Mouse (Mus musculus): ENCODE results near the gene Hmmr. TPM values are rescaled to one million over a fixed set of nuclear protein-coding genes. Genes with fewer than 3 reads are reported as not detected.

Hmmr gene
- not detected in 2 replicates for polyA plus RNA-seq (2012; ENCODE audit: insufficient read depth, insufficient read length, missing spikeins)

- peak within 1 kb of the TSS; percentile 92 for H3K4me3 ChIP-seq (ENCODE audit: insufficient read depth, low read depth, low read length)
These were observed at the start of gene Hmmr, which contains the start of gene Nudcd2 for GRCm38 (mm10) chr11:40733339-40734174. Hmmr (minus strand) TSS chr11:40733422. Nudcd2 (plus strand) TSS chr11:40733667.

GRCm38 (mm10) chr11:40781857-40782256 lies 48.6 kb upstream of the Hmmr start:
- H3K27ac ChIP-seq (replicated peaks; ENCODE audit: low read depth, low read length), result no peak overlapping the region
- H3K4me1 ChIP-seq (ENCODE audit: control insufficient read depth, insufficient read depth, insufficient read length, low read length), result no peaks in the 10 kb centered on the region
- no peak overlapping the region for H3K4me3 ChIP-seq (ENCODE audit: insufficient read depth, low read depth, low read length)

More at GRCm38 (mm10) chr11:40733339-40734174, at the start of gene Hmmr, which contains the start of gene Nudcd2:
- peak within 1 kb of the TSS; percentile 51; the same call in 1 of the 2 replicates for H3K27ac ChIP-seq (replicated peaks; ENCODE audit: low read depth, low read length)
- H3K4me1 ChIP-seq (ENCODE audit: control insufficient read depth, insufficient read depth, insufficient read length, low read length), result no peaks in the 10 kb centered on the region

- H3K27ac ChIP-seq (replicated peaks; ENCODE audit: low read depth, low read length), result no peak overlapping the region
- H3K4me1 ChIP-seq (ENCODE audit: control insufficient read depth, insufficient read depth, insufficient read length, low read length), result no peaks in the 10 kb centered on the region
- H3K4me3 ChIP-seq (ENCODE audit: insufficient read depth, low read depth, low read length), result no peak overlapping the region
These were observed 42.4 kb upstream of the Hmmr start for GRCm38 (mm10) chr11:40775315-40776269.

- no peak overlapping the region for H3K4me3 ChIP-seq (ENCODE audit: insufficient read depth, low read depth, low read length)
- H3K4me1 ChIP-seq (ENCODE audit: control insufficient read depth, insufficient read depth, insufficient read length, low read length), result no peaks in the 10 kb centered on the region
- H3K27ac ChIP-seq (replicated peaks; ENCODE audit: low read depth, low read length), result no peak overlapping the region
These were observed 31.5 kb upstream of the Hmmr start for GRCm38 (mm10) chr11:40764690-40765089.

- no peaks in the 10 kb centered on the region for H3K4me1 ChIP-seq (ENCODE audit: control insufficient read depth, insufficient read depth, insufficient read length, low read length)
- no peak overlapping the region for H3K4me3 ChIP-seq (ENCODE audit: insufficient read depth, low read depth, low read length)
- no peak overlapping the region for H3K27ac ChIP-seq (replicated peaks; ENCODE audit: low read depth, low read length)
These were observed 30.2 kb upstream of the Hmmr start for GRCm38 (mm10) chr11:40763395-40763794.

GRCm38 (mm10) chr11:40759896-40760295 lies 26.7 kb upstream of the Hmmr start:
- Histone ChIP-seq H3K4me3 (ENCODE audit: insufficient read depth, low read depth, low read length) (no peak overlapping the region), H3K27ac (replicated peaks; ENCODE audit: low read depth, low read length) (no peak overlapping the region), H3K4me1 (ENCODE audit: control insufficient read depth, insufficient read depth, insufficient read length, low read length) (no peaks in the 10 kb centered on the region)

GRCm38 (mm10) chr11:40755968-40756367 lies 22.7 kb upstream of the Hmmr start:
- no peak overlapping the region for H3K4me3 ChIP-seq (ENCODE audit: insufficient read depth, low read depth, low read length)
- no peaks in the 10 kb centered on the region for H3K4me1 ChIP-seq (ENCODE audit: control insufficient read depth, insufficient read depth, insufficient read length, low read length)
- H3K27ac ChIP-seq (replicated peaks; ENCODE audit: low read depth, low read length), result no peak overlapping the region

GRCm38 (mm10) chr11:40755109-40755627 lies 21.9 kb upstream of the Hmmr start, which contains the start of gene Ccng1:
Ccng1 (minus strand) TSS chr11:40755311.
- H3K4me3 ChIP-seq (ENCODE audit: insufficient read depth, low read depth, low read length), result peak within 1 kb of the TSS; percentile 75
- no peaks in the 10 kb centered on the region for H3K4me1 ChIP-seq (ENCODE audit: control insufficient read depth, insufficient read depth, insufficient read length, low read length)
- peak within 1 kb of the TSS; percentile 29 for H3K27ac ChIP-seq (replicated peaks; ENCODE audit: low read depth, low read length)

- Histone ChIP-seq H3K27ac (replicated peaks; ENCODE audit: low read depth, low read length) (peak overlapping the region; percentile 29), H3K4me3 (ENCODE audit: insufficient read depth, low read depth, low read length) (peak overlapping the region; percentile 75), H3K4me1 (ENCODE audit: control insufficient read depth, insufficient read depth, insufficient read length, low read length) (no peaks in the 10 kb centered on the region)
These were observed 21.5 kb upstream of the Hmmr start for GRCm38 (mm10) chr11:40754664-40755107.

GRCm38 (mm10) chr11:40753836-40754235 lies 20.6 kb upstream of the Hmmr start:
- no peak overlapping the region for H3K27ac ChIP-seq (replicated peaks; ENCODE audit: low read depth, low read length)
- H3K4me1 ChIP-seq (ENCODE audit: control insufficient read depth, insufficient read depth, insufficient read length, low read length), result no peaks in the 10 kb centered on the region
- H3K4me3 ChIP-seq (ENCODE audit: insufficient read depth, low read depth, low read length), result peak overlapping the region; percentile 23; the same call in 1 of the 2 replicates

GRCm38 (mm10) chr11:40747716-40748115 lies 14.5 kb upstream of the Hmmr start:
- no peak overlapping the region for H3K27ac ChIP-seq (replicated peaks; ENCODE audit: low read depth, low read length)
- no peaks in the 10 kb centered on the region for H3K4me1 ChIP-seq (ENCODE audit: control insufficient read depth, insufficient read depth, insufficient read length, low read length)
- no peak overlapping the region for H3K4me3 ChIP-seq (ENCODE audit: insufficient read depth, low read depth, low read length)

- Histone ChIP-seq H3K4me3 (ENCODE audit: insufficient read depth, low read depth, low read length) (no peak overlapping the region), H3K4me1 (ENCODE audit: control insufficient read depth, insufficient read depth, insufficient read length, low read length) (no peaks in the 10 kb centered on the region), H3K27ac (replicated peaks; ENCODE audit: low read depth, low read length) (no peak overlapping the region)
These were observed 13.1 kb upstream of the Hmmr start for GRCm38 (mm10) chr11:40746361-40746760.

GRCm38 (mm10) chr11:40744348-40744747 lies 11.1 kb upstream of the Hmmr start:
- H3K4me1 ChIP-seq (ENCODE audit: control insufficient read depth, insufficient read depth, insufficient read length, low read length), result no peaks in the 10 kb centered on the region
- no peak overlapping the region for H3K27ac ChIP-seq (replicated peaks; ENCODE audit: low read depth, low read length)
- H3K4me3 ChIP-seq (ENCODE audit: insufficient read depth, low read depth, low read length), result no peak overlapping the region

GRCm38 (mm10) chr11:40741605-40742262 lies 8.5 kb upstream of the Hmmr start:
- H3K4me3 ChIP-seq (ENCODE audit: insufficient read depth, low read depth, low read length), result no peak overlapping the region
- no peak overlapping the region for H3K27ac ChIP-seq (replicated peaks; ENCODE audit: low read depth, low read length)
- H3K4me1 ChIP-seq (ENCODE audit: control insufficient read depth, insufficient read depth, insufficient read length, low read length), result no peaks in the 10 kb centered on the region

Measured in brown adipose tissue, adult 24 weeks (tissue).